Mouse (Mus musculus) small intestine, adult 2 months (tissue): ENCODE measurements around the gene Rap1a.

ENCODE experiments used
- CTCF ChIP-seq: fragments of 200-500 bp; IDR thresholded peaks from 2 replicates; pipeline ENCODE4 v1.5.1; 2012; ENCODE audit warnings: low read depth, mild to moderate bottlenecking, control low read depth, inconsistent platforms, low read length, moderate library complexity, mixed read lengths; ENCODE audit not compliant: insufficient replicate concordance, insufficient read length; ENCODE audit errors: extremely low read depth
- POLR2A ChIP-seq: fragments of 200-500 bp; IDR thresholded peaks from 2 replicates; pipeline ENCODE4 v1.6.1; 2012; ENCODE audit warnings: low read depth, mild to moderate bottlenecking, control low read depth, inconsistent platforms, low read length, moderate library complexity

DNA sequence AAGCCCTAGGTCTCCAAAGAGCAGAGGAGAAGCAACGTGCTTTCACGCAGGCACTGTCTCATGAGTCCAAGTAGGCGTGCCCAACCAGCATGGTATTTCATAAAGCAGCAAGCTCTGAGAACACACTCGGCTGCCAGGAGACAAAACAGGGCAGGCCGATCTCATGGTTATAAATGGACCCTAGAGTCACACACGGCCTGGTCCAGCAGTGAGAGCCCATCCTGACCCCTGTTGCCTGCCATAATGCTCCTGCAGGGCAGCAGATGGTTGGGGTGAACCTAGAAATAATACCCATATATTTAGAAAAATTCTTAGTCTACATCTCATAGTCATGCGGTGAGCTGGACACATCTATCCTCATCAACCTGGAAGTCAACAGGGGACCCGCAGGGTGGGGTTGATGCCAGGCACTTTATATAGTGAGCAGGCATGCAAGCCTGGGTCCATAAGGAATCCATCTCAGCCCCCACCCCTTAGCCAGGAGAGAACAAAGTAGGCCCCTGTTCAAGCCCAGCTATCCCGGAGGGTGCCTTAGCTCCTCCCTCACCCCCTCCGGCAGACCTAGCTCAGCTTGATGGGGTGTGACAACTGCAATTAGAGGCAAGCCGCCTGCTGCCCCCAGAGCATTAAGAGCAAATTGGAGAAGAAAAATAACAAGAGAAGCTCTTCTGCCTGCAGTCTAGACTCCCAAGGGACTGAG lies 83.1 kb downstream of the Rap1a start:
- no peak for TF ChIP-seq CTCF
- no peak for TF ChIP-seq POLR2A
